In the genomic region with DNA sequence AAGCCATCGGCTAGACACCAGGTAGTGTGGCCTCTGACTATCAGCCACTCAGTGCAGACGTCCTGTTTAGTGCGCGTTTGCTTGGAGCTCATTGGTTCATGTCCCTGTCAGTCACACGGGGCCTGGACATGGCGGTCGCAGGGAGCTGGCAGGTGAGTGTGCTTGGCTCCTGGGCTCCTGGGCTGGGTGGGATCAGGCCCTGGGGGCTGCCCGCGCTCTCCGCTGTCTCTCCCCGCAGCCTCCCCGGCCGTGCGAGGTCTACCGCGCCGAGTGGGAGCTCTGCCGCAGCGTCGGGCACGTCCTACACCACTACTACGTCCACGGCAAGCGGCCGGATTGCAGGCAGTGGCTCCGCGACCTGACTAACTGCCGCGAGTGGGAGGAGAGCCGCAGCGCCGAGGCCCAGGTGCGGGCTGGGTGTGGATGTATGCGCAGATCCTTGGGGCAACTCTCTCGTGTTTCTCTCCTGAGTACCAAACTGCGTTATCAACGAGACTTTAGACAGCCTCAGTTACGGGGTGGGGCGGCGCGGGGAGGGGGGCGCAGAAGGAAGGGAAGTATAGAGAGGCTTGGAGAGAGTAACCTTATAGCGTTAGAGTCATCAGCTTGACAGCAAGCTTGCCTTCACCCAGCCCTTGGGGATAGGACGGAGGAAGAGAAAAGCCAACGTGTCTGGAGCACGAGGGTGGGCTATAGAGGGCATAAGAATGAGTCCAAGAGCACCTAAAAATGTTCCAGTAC, we compare ENCODE assay signal across 8 mouse cellular contexts. TPM values are rescaled to one million over a fixed set of nuclear protein-coding genes. Genes with fewer than 3 reads are reported as not detected.
DNase-seq lines count a peak whose midpoint lies in the region; ATAC-seq lines count a peak whose summit lies in the region.

A gene (plus strand): TSS at position 111 of the 741 bp plus-strand sequence.
A gene (plus strand): TSS at position 117 of the 741 bp plus-strand sequence.

- peak; percentile 96 for DNase-seq in embryo, embryonic 10 days (ENCODE audit: low spot score)
- peak; percentile 89 for DNase-seq in gastrocnemius, postnatal 10 days
- peak; percentile 96 for DNase-seq in induced T-regulatory cell, adult 2 months (ENCODE audit: low read depth)
- DNase-seq in left cerebral cortex, adult 9 months (ENCODE audit: low spot score in 2 of 2): peak; percentile 83 to 96
- peak; percentile 94 for DNase-seq in right cerebral cortex, postnatal 14 days
- DNase-seq in urinary bladder, postnatal 36 days (ENCODE audit: low spot score in 2 of 2): peak; percentile 93 to 96

- peak; percentile 98 for ATAC-seq in activated CD4-positive, CD25-positive, alpha-beta regulatory T cell, adult 4 months
- peak; percentile 96 for ATAC-seq in megakaryocyte progenitor cell, adult 5-6 weeks (replicated peaks; ENCODE audit: poor library complexity)

RNA-seq across cellular contexts. Expression of the first gene that starts in this region (rescaled TPM):
- 100 to 1,000 TPM in 1 of 2 experiments, 10 to 100 TPM in 1; 78.3 to 102 TPM for polyA plus RNA-seq in activated CD4-positive, CD25-positive, alpha-beta regulatory T cell, adult 4 months (2017; shearing (Covaris generic))
- total RNA-seq in gastrocnemius, postnatal 10 days (2021): 10 to 100 TPM; 18.3 to 19.6 TPM
- total RNA-seq in megakaryocyte progenitor cell, adult 5-6 weeks (2015): 23.1 and 27.0 TPM in 2 replicates
- 23.2 and 36.1 TPM in 2 replicates for total RNA-seq in megakaryocyte progenitor cell, adult 5-6 weeks (2017)

RNA-seq across cellular contexts. Expression of the second gene that starts in this region (rescaled TPM):
- not detected for polyA plus RNA-seq in activated CD4-positive, CD25-positive, alpha-beta regulatory T cell, adult 4 months (2017; shearing (Covaris generic))
- 1 to 10 TPM; 4.8 to 5.5 TPM for total RNA-seq in gastrocnemius, postnatal 10 days (2021)
- total RNA-seq in megakaryocyte progenitor cell, adult 5-6 weeks (2015): not detected in 2 replicates
- not detected in 2 replicates for total RNA-seq in megakaryocyte progenitor cell, adult 5-6 weeks (2017)

Comparison
In these comparisons a context has a peak if more than half of its experiments do, and no peak if none do; other contexts are left out.
1. Peak in every context shown above with its lines: DNase-seq and ATAC-seq.
2. RNA of the second gene that starts in this region (total RNA-seq): 4.8 to 5.5 TPM in gastrocnemius, postnatal 10 days; not detected in megakaryocyte progenitor cell, adult 5-6 weeks; every median in the first group is over 4 times any median in the second.